Mouse (Mus musculus): ENCODE measurements around the gene Kcnj3. TPM values are rescaled to one million over a fixed set of nuclear protein-coding genes. Genes with fewer than 3 reads are reported as not detected.

Gene Kcnj3
- 32.0 and 33.3 TPM in 2 replicates for polyA plus RNA-seq (2021; fragmentation: Nextera tagmentation)
- long read RNA-seq, experiment 1, full-length matches to known transcripts: 57 of 92 reads
- long read RNA-seq, experiment 1, partial matches to known transcripts: 2 of 92 reads
- long read RNA-seq, experiment 1, other reads (novel, unspliced or antisense): 33 of 92 reads
- long read RNA-seq, experiment 2, transcript Kcnj3-203 (3 exons, 1,679 nt): major isoform, 5 of 43 reads
- long read RNA-seq, experiment 2, partial matches to known transcripts: 37 of 43 reads
- long read RNA-seq, experiment 2, other reads (novel, unspliced or antisense): 1 of 43 reads

GRCm38 (mm10) chr2:55435721-55436260 lies at the start of gene Kcnj3:
Kcnj3 (plus strand) TSS chr2:55435970.

Measured in left cerebral cortex, adult 6 months (tissue).